Mouse (Mus musculus) gastrocnemius, postnatal 25 days (tissue): Measurements from ENCODE around the gene Cmbl. TPM values are rescaled to one million over a fixed set of nuclear protein-coding genes. Genes with fewer than 3 reads are reported as not detected.

Experiments used
- DNase-seq: peaks from one replicate; pipeline ENCODE4 v3.0.0; 2022
- long read RNA-seq, 2 experiments: library from polyadenylated mRNA; stranded (forward); transcript quantifications; one replicate each; pipeline ENCODE4 v2.0.0; 2021
- total RNA-seq, 2 experiments: library from RNA; stranded (reverse); gene quantifications; 1 replicate in 1 of 2; 2 replicates in 1 of 2; pipeline ENCODE4 v1.2.3; 2021

Cmbl gene
- 10 to 100 TPM; 37.7 to 38.5 TPM for total RNA-seq
- long read RNA-seq, experiment 1, transcript Cmbl-201 (6 exons, 1,155 nt), result major isoform, 69 of 87 reads
- long read RNA-seq, experiment 1, partial matches to known transcripts, result 5 of 87 reads
- long read RNA-seq, experiment 1, other reads (novel, unspliced or antisense), result 12 of 87 reads
- long read RNA-seq, experiment 2, transcript Cmbl-201 (6 exons, 1,155 nt), result major isoform, 47 of 62 reads
- long read RNA-seq, experiment 2, partial matches to known transcripts, result 7 of 62 reads
- long read RNA-seq, experiment 2, other reads (novel, unspliced or antisense), result 5 of 62 reads

GRCm38 (mm10) chr15:31565184-31565583 is at the start of gene Cmbl:
Cmbl (plus strand) TSS chr15:31565389.
- no peak for DNase-seq

GRCm38 (mm10) chr15:31517186-31517585 is 48.0 kb upstream of the Cmbl start:
- no peak for DNase-seq

- no peak for DNase-seq
These were observed 46.8 kb upstream of the Cmbl start for GRCm38 (mm10) chr15:31518371-31518770.

- no peak for DNase-seq
These were observed 46.2 kb upstream of the Cmbl start for GRCm38 (mm10) chr15:31519000-31519399.

GRCm38 (mm10) chr15:31526463-31526862 is 38.7 kb upstream of the Cmbl start:
- DNase-seq, result no peak

- no peak for DNase-seq
These were observed 36.7 kb upstream of the Cmbl start for GRCm38 (mm10) chr15:31528477-31528876.

- DNase-seq, result no peak
These were observed 36.1 kb upstream of the Cmbl start for GRCm38 (mm10) chr15:31529103-31529502.

GRCm38 (mm10) chr15:31529811-31530658 is 35.2 kb upstream of the Cmbl start:
- peak; percentile 42 for DNase-seq

- DNase-seq, result peak; percentile 88
These were observed 34.3 kb upstream of the Cmbl start, which contains the start of gene March6 for GRCm38 (mm10) chr15:31530659-31531445. March6 (minus strand) TSS chr15:31531053.

- no peak for DNase-seq
These were observed 33.5 kb upstream of the Cmbl start for GRCm38 (mm10) chr15:31531446-31532330.

- no peak for DNase-seq
These were observed 32.7 kb upstream of the Cmbl start for GRCm38 (mm10) chr15:31532331-31533021.

GRCm38 (mm10) chr15:31533529-31533928 is 31.7 kb upstream of the Cmbl start:
- DNase-seq, result no peak

- DNase-seq, result no peak
These were observed 30.5 kb upstream of the Cmbl start for GRCm38 (mm10) chr15:31534421-31535258.

GRCm38 (mm10) chr15:31535259-31535855 is 29.8 kb upstream of the Cmbl start:
- no peak for DNase-seq

GRCm38 (mm10) chr15:31536051-31536737 is 29.0 kb upstream of the Cmbl start:
- DNase-seq, result no peak

- DNase-seq, result no peak
These were observed 27.5 kb upstream of the Cmbl start for GRCm38 (mm10) chr15:31537706-31538105.

GRCm38 (mm10) chr15:31538346-31538745 is 26.8 kb upstream of the Cmbl start:
- DNase-seq, result no peak

- no peak for DNase-seq
These were observed 25.3 kb upstream of the Cmbl start for GRCm38 (mm10) chr15:31539643-31540512.
